Mouse (Mus musculus): ENCODE measurements around the gene Nup50. TPM values are rescaled to one million over a fixed set of nuclear protein-coding genes. Genes with fewer than 3 reads are reported as not detected.
"Not testable (repeated sequence)": the region's sequence is repeated elsewhere in the genome, so short reads cannot be mapped to it uniquely, and the experiment has no call there.

Nup50 gene
- 19.3 and 20.4 TPM in 2 replicates for polyA plus RNA-seq (2015; fragmentation: Nextera tagmentation; extraction: Ambion mirVana)

DNA sequence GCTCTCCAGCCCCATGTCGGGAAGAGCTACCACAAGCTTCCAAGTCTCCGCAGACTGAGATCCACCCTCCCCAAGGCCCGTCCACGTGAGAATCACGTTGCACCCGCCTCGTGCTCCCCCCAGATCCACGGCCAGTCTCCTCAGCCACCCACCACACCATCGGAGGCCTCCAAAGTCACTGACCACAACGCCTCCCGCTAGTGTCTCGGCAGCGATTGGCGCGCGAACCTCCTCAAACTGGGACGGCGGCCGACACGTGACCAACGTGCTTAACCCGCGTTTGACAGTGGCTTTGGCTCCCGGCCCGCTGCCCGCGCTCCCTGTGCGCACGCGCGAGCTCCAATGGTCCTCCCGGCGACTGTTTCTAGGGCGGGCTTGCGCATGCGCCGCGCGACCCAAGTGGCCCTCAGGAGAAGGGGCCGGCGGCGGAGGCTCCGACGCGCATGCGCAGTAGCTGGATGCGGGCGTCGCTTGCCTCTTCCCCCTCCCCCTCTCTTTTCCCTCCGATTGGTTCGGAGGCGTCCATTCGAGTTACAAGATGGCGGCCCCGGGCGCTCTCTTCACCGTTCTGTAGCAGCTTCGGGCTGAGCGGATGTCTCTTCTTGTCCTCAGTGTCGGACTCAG, at the start of gene Nup50:
TSS of gene Nup50 (plus strand) at position 528 of the 624 bp plus-strand sequence.
- Histone ChIP-seq H3K36me3 (peaks cover 13% of the 10 kb centered on the region), H3K4me1 (peaks cover 32% of the 10 kb centered on the region), H3K4me2 (peak within 1 kb of the TSS; percentile 85), H3K27me3 (replicated peaks) (no peaks in the 10 kb centered on the region), H3K4me3 (peak within 1 kb of the TSS; percentile 99), H3K27ac (replicated peaks) (peak within 1 kb of the TSS; percentile 97), H3K9ac (peak within 1 kb of the TSS; percentile 99), H3K9me3 (no peaks in the 10 kb centered on the region)
- WGBS = 0% methylated on average over 60 of the region's 60 CpGs
- ATAC-seq (ENCODE audit: extremely low read depth, insufficient number of reproducible peaks, low FRiP score, low TSS enrichment) = peak; percentile 86

GRCm38 (mm10) chr15:84873867-84874266, 49.3 kb upstream of the Nup50 start:
- H3K4me1 ChIP-seq = no peaks in the 10 kb centered on the region
- no peak for ATAC-seq (ENCODE audit: extremely low read depth, insufficient number of reproducible peaks, low FRiP score, low TSS enrichment)
- no peaks in the 10 kb centered on the region for H3K27me3 ChIP-seq (replicated peaks)
- WGBS = 66% methylated on average over 4 of the region's 4 CpGs
- no peaks in the 10 kb centered on the region for H3K9me3 ChIP-seq
- H3K9ac ChIP-seq = no peak overlapping the region
- H3K4me3 ChIP-seq = no peak overlapping the region
- H3K27ac ChIP-seq (replicated peaks) = no peak overlapping the region
- no peak overlapping the region for H3K4me2 ChIP-seq
- no peaks in the 10 kb centered on the region for H3K36me3 ChIP-seq

DNA sequence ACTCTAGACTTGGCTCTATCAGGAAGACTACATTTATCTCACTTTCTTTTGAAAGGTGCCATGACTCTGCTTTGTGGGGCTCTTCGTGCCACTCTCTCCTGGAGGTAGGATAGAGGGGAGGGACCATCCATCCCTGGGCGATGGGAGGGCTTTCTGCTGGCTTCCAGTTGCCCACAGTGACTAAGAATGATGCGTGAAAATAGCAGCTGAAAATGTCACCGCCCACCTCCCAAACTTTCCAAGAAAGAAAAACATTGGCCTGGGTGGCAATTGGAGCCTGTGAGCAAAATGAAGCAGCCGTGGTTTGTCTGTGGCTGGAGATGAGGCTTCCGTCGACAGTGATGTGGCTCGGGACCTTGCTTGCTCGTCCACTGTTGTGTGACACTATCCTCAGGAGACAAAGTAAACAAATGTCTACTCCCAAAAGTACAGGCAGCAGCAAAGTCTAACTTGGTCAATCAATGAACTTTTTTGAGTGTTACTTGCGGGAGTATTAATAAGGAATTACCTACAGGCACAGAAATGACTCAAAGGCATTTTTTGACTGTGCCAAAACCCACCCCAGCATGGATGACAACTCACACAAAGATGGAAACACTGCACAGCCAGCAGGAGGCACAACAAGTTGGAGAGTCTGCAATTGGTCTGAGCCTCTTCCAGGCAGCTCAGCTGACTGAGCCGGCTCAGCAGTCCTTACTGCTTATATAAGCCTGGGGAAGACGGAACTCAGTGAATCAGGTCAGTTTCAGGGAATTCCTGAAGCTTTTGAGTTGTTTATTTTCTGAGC, 46.0 kb upstream of the Nup50 start:
- no peak for ATAC-seq (ENCODE audit: extremely low read depth, insufficient number of reproducible peaks, low FRiP score, low TSS enrichment)
- Histone ChIP-seq H3K36me3 (no peaks in the 10 kb centered on the region), H3K9me3 (no peaks in the 10 kb centered on the region), H3K9ac (no peak overlapping the region), H3K4me3 (no peak overlapping the region), H3K4me2 (no peak overlapping the region), H3K27ac (replicated peaks) (no peak overlapping the region), H3K27me3 (replicated peaks) (no peaks in the 10 kb centered on the region), H3K4me1 (no peaks in the 10 kb centered on the region)
- WGBS = 68% methylated on average over 12 of the region's 12 CpGs

DNA sequence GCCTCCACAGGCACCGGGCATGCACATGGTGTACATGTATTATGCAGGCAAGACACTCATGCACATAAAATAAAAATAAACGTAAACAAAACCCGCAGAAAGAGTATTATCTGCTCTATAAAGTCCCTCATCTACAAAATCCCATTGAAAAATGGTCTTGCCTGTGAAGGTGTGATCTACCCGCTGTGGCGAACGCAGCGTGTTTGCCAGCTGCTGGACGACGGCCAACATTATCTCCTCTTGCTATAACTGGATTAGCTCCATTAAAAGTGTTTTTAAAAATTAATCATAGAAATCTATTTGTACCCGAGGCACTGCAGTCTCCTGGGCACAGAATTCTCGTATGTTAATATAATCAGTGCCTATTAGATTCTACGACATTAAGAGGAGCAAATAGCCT, 35.1 kb upstream of the Nup50 start:
- no peak overlapping the region for H3K4me3 ChIP-seq
- no peak for ATAC-seq (ENCODE audit: extremely low read depth, insufficient number of reproducible peaks, low FRiP score, low TSS enrichment)
- no peak overlapping the region for H3K9ac ChIP-seq
- no peaks in the 10 kb centered on the region for H3K4me1 ChIP-seq
- WGBS = 72% methylated on average over 12 of the region's 12 CpGs
- no peaks in the 10 kb centered on the region for H3K9me3 ChIP-seq
- H3K4me2 ChIP-seq = no peak overlapping the region
- no peaks in the 10 kb centered on the region; the same call in 1 of the 2 replicates for H3K27me3 ChIP-seq (replicated peaks)
- H3K36me3 ChIP-seq = no peaks in the 10 kb centered on the region
- no peak overlapping the region for H3K27ac ChIP-seq (replicated peaks)

GRCm38 (mm10) chr15:84891246-84891645, 32.0 kb upstream of the Nup50 start:
- no peak overlapping the region for H3K4me3 ChIP-seq
- no peaks in the 10 kb centered on the region; the same call in 1 of the 2 replicates for H3K27me3 ChIP-seq (replicated peaks)
- no peaks in the 10 kb centered on the region for H3K36me3 ChIP-seq
- H3K27ac ChIP-seq (replicated peaks) = no peak overlapping the region
- no peaks in the 10 kb centered on the region for H3K4me1 ChIP-seq
- WGBS = 46% methylated on average over 3 of the region's 3 CpGs
- no peak for ATAC-seq (ENCODE audit: extremely low read depth, insufficient number of reproducible peaks, low FRiP score, low TSS enrichment)
- H3K9ac ChIP-seq = no peak overlapping the region
- no peak overlapping the region for H3K4me2 ChIP-seq
- no peaks in the 10 kb centered on the region for H3K9me3 ChIP-seq

DNA sequence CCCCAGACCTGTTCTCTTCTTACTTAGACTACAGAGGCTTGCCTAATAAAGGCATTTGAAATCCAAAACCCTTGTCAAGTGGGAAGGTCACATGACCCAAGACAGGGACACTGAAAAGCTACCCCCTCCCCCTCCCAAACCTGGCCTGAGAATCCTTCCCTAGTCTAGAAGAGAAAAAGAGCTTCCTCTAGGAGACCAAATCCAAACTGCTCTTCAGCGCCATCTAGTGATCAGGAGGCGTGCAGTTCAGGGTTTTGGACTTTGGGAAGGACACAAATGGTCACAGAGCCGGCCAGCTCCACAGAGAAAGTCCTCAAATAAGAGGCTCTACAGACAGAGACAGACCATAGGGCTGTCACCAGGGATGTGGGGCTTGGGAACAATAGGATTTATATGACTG, 31.6 kb upstream of the Nup50 start:
- Histone ChIP-seq H3K9me3 (no peaks in the 10 kb centered on the region), H3K9ac (no peak overlapping the region), H3K4me1 (no peaks in the 10 kb centered on the region), H3K4me2 (no peak overlapping the region), H3K27ac (replicated peaks) (no peak overlapping the region), H3K4me3 (no peak overlapping the region), H3K27me3 (replicated peaks) (no peaks in the 10 kb centered on the region; the same call in 1 of the 2 replicates), H3K36me3 (no peaks in the 10 kb centered on the region)
- 0% methylated on average over 3 of the region's 3 CpGs for WGBS
- no peak for ATAC-seq (ENCODE audit: extremely low read depth, insufficient number of reproducible peaks, low FRiP score, low TSS enrichment)

DNA sequence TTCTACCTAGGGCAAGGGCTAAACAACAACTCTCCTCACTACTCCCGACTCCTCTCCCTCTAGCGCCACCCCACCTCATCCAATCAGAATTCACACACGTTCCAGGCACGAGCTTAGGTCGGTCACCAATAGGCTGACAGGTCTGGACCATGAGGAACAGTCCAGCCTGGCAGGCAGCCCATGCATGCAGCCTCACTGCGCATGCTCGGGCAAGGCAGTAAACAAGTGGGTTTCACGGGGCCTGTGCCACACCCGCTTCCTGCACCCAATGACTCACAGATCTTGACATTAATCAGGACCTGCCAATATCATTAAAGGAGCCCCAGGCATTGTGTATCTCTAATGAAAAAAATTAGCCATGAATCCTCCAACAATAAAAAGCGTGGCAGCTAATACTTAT, 27.0 kb upstream of the Nup50 start:
- not testable (repeated sequence) for H3K4me3 ChIP-seq; ATAC-seq (ENCODE audit: extremely low read depth, insufficient number of reproducible peaks, low FRiP score, low TSS enrichment); H3K36me3 ChIP-seq; H3K9ac ChIP-seq; H3K27ac ChIP-seq (replicated peaks); H3K27me3 ChIP-seq (replicated peaks); H3K9me3 ChIP-seq; H3K4me2 ChIP-seq
- 62% methylated on average over 10 of the region's 10 CpGs for WGBS
- H3K4me1 ChIP-seq = peaks cover 14% of the 10 kb centered on the region

GRCm38 (mm10) chr15:84896664-84897063, 26.5 kb upstream of the Nup50 start:
- 70% methylated on average over 1 of the region's 1 CpGs for WGBS
- Histone ChIP-seq H3K4me1 (peaks cover 14% of the 10 kb centered on the region), H3K27ac (replicated peaks) (no peak overlapping the region), H3K9ac (no peak overlapping the region), H3K36me3 (no peaks in the 10 kb centered on the region), H3K9me3 (no peaks in the 10 kb centered on the region), H3K4me2 (no peak overlapping the region), H3K27me3 (replicated peaks) (no peaks in the 10 kb centered on the region; the same call in 1 of the 2 replicates), H3K4me3 (no peak overlapping the region)
- no peak for ATAC-seq (ENCODE audit: extremely low read depth, insufficient number of reproducible peaks, low FRiP score, low TSS enrichment)

DNA sequence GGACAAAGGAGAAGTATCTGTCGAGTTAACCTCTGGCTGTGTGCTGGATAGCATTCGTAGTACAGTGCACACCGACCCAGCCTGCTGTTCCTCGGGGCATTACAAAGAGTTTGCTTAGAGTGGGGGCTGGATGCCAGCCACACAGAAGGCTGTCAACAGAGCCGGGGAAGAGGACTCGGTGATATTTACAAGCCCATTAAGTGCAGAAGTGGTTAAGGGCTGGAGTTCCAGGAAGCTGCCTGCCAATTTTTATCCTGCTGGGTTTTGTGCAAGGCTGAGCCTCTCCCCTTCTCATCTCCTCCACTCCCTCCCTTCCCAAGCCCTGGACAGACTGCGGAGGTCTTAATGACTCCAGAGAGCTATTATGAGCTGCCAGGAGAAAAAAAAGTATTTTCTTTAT, 25.1 kb upstream of the Nup50 start:
- H3K4me2 ChIP-seq = peak overlapping the region; percentile 23; the same call in 1 of the 2 replicates

DNA sequence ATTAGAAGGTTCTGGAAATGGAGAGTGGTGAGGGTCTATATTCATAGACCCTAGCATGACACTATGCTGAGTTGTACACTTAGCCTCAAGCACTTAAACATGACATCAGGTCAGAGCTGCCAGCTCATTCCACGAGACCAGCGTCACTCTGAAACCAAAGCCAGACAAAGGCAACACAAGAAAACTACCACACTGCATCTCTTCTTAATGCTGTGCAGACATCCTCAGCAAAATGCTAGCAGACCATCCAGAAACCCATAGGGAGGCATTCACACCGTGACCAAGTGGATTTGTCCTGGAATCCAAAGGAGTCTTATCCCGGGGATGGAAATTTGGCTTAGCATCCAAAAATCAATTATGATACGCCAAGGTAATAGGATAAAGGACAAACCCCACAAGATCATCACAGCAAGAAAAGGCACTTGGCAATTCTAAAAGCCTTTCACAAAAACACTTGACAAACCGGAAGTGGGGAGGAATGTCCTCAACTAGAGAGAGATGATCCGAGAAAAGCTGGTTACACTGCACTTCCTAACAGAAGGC, 19.3 kb upstream of the Nup50 start:
- no peak for ATAC-seq (ENCODE audit: extremely low read depth, insufficient number of reproducible peaks, low FRiP score, low TSS enrichment)

More for the DNA sequence above, 25.1 kb upstream of the Nup50 start:
- Histone ChIP-seq H3K4me1 (peaks cover 14% of the 10 kb centered on the region), H3K4me3 (no peak overlapping the region), H3K27me3 (replicated peaks) (no peaks in the 10 kb centered on the region), H3K9me3 (no peaks in the 10 kb centered on the region), H3K36me3 (no peaks in the 10 kb centered on the region), H3K27ac (replicated peaks) (no peak overlapping the region), H3K9ac (no peak overlapping the region)
- no peak for ATAC-seq (ENCODE audit: extremely low read depth, insufficient number of reproducible peaks, low FRiP score, low TSS enrichment)
- 15% methylated on average over 7 of the region's 7 CpGs for WGBS

GRCm38 (mm10) chr15:84913201-84913600, 10.0 kb upstream of the Nup50 start:
- no peak for ATAC-seq (ENCODE audit: extremely low read depth, insufficient number of reproducible peaks, low FRiP score, low TSS enrichment)
- Histone ChIP-seq H3K36me3 (peaks cover 8% of the 10 kb centered on the region; the same call in 1 of the 2 replicates), H3K4me3 (no peak overlapping the region), H3K9ac (no peak overlapping the region), H3K27me3 (replicated peaks) (no peaks in the 10 kb centered on the region), H3K4me1 (no peaks in the 10 kb centered on the region), H3K4me2 (no peak overlapping the region), H3K9me3 (peaks cover 15% of the 10 kb centered on the region), H3K27ac (replicated peaks) (no peak overlapping the region)
- WGBS = 84% methylated on average over 3 of the region's 3 CpGs

More for the DNA sequence above, 19.3 kb upstream of the Nup50 start:
- H3K36me3 ChIP-seq = no peaks in the 10 kb centered on the region
- no peak overlapping the region for H3K4me2 ChIP-seq
- no peak overlapping the region for H3K9ac ChIP-seq
- H3K4me1 ChIP-seq = no peaks in the 10 kb centered on the region
- no peak overlapping the region for H3K27ac ChIP-seq (replicated peaks)
- no peak overlapping the region for H3K4me3 ChIP-seq
- WGBS = 64% methylated on average over 7 of the region's 7 CpGs
- H3K27me3 ChIP-seq (replicated peaks) = no peaks in the 10 kb centered on the region
- H3K9me3 ChIP-seq = no peaks in the 10 kb centered on the region

Data from heart, embryonic 13.5 days (tissue).